Mouse (Mus musculus) liver, embryonic 16.5 days (tissue): ENCODE measurements around the gene Thsd4. TPM values are rescaled to one million over a fixed set of nuclear protein-coding genes. Genes with fewer than 3 reads are reported as not detected.

Experiments used
- ATAC-seq: fragments of 200-750 bp; cut with Nextera tagmentation; 2 replicates; pipeline ENCODE4 v1.8.0; 2017; ENCODE audit warnings: low read depth, mild to moderate bottlenecking, moderate number of reproducible peaks, moderate library complexity
- H3K27ac ChIP-seq: fragments of 300-500 bp; sonication (generic); 2 replicates; pipeline ENCODE4 v1.5.1; 2014; ENCODE audit warnings: mild to moderate bottlenecking, low read length
- H3K27me3 ChIP-seq: fragments of 300-500 bp; sonication (generic); 2 replicates; pipeline ENCODE4 v1.6.1; 2014; ENCODE audit warnings: low read depth, low read length, mixed read lengths; ENCODE audit not compliant: control insufficient read depth, insufficient read depth
- H3K36me3 ChIP-seq: fragments of 300-500 bp; sonication (generic); 2 replicates; pipeline ENCODE4 v1.6.1; 2014; ENCODE audit warnings: mild to moderate bottlenecking; ENCODE audit not compliant: control insufficient read depth, insufficient read depth
- H3K4me1 ChIP-seq: fragments of 300-500 bp; sonication (generic); 2 replicates; pipeline ENCODE4 v1.6.1; 2014; ENCODE audit warnings: low read depth, low read length, mixed read lengths; ENCODE audit not compliant: control insufficient read depth
- H3K4me2 ChIP-seq: fragments of 300-500 bp; sonication (generic); 2 replicates; pipeline ENCODE4 v1.6.1; 2014; ENCODE audit warnings: low read depth, low read length, mixed read lengths
- H3K4me3 ChIP-seq: fragments of 300-500 bp; sonication (generic); 2 replicates; pipeline ENCODE4 v1.5.1; 2014; ENCODE audit warnings: low read depth, mild to moderate bottlenecking, low read length
- H3K9ac ChIP-seq: fragments of 300-500 bp; sonication (generic); 2 replicates; pipeline ENCODE4 v1.6.1; 2014; ENCODE audit warnings: low read depth, low read length
- H3K9me3 ChIP-seq: fragments of 300-500 bp; sonication (generic); replicated peaks from 2 replicates; pipeline ENCODE4 v1.6.1; 2016; ENCODE audit warnings: low read length; ENCODE audit not compliant: control insufficient read depth
- WGBS: fragments of 180-500 bp; shearing (Covaris S2); extraction: QIAGEN DNeasy Blood & Tissue Kit; methylation state at CpG from one replicate; pipeline ENCODE4 v1.1.7; 2014; ENCODE audit not compliant: insufficient replicate concordance; 5-methylcytosine and 5-hydroxymethylcytosine counted together
- polyA plus RNA-seq: library from polyadenylated mRNA; unstranded; fragments of >200 nt; fragmentation: Nextera tagmentation; extraction: Ambion mirVana; gene quantifications from 2 replicates; pipeline ENCODE4 v1.2.1, GENCODE M21; 2015

The Thsd4 gene
- polyA plus RNA-seq, 1 experiment from 2014 or later = 1.1 TPM

DNA sequence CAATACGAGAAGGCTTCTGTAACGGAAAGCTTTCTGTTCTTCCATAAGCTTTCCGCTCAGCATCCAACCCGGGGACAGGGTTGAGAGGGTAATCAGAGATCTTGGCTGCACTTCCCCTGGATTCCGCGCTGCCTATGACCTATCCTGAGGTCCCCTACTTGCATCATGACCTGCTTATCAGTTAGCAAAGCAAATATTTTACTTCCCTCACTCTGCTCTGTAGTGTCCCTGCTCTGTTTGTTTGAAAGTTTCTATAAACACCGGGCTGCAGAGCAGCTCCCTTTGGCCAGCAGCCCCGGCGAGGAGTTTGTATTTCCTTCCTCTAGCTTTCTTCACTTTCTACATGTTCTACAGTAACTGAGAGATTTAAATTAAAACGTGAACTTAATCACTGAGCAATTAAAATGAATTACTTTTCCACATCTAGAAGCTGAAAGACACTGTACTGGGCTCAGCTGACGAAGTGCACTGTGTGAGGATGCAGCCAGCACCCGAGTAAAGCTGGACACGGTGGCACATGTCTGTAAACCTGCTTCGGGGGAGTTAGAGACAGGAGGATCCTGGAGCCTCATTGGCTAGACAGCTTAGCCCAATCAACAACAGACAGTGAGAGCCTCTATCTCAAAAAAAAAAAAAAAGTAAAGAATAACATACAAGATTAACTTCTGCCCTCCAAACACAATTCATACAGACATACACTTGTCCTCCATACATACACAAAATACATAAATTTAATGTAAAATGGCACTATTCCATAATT, 43.7 kb downstream of the Thsd4 start:
- H3K9me3 ChIP-seq = no peaks in the 10 kb centered on the region
- no peak overlapping the region for H3K27ac ChIP-seq
- no peak overlapping the region for H3K9ac ChIP-seq
- H3K4me1 ChIP-seq = no peaks in the 10 kb centered on the region
- H3K36me3 ChIP-seq = no peaks in the 10 kb centered on the region
- ATAC-seq = peak; percentile 85
- H3K4me2 ChIP-seq = no peak overlapping the region
- WGBS = 16% methylated on average over 14 of the region's 14 CpGs
- H3K27me3 ChIP-seq = no peaks in the 10 kb centered on the region
- no peak overlapping the region for H3K4me3 ChIP-seq

- no peak for ATAC-seq
- no peak overlapping the region for H3K27ac ChIP-seq
- WGBS = 71% methylated on average over 13 of the region's 13 CpGs
- no peaks in the 10 kb centered on the region for H3K4me1 ChIP-seq
- no peaks in the 10 kb centered on the region for H3K27me3 ChIP-seq
- H3K4me3 ChIP-seq = no peak overlapping the region
- H3K9ac ChIP-seq = no peak overlapping the region
- H3K36me3 ChIP-seq = no peaks in the 10 kb centered on the region
- no peak overlapping the region for H3K4me2 ChIP-seq
- no peaks in the 10 kb centered on the region for H3K9me3 ChIP-seq
These were observed 61.5 kb downstream of the Thsd4 start for GRCm38 (mm10) chr9:60460010-60460982.

DNA sequence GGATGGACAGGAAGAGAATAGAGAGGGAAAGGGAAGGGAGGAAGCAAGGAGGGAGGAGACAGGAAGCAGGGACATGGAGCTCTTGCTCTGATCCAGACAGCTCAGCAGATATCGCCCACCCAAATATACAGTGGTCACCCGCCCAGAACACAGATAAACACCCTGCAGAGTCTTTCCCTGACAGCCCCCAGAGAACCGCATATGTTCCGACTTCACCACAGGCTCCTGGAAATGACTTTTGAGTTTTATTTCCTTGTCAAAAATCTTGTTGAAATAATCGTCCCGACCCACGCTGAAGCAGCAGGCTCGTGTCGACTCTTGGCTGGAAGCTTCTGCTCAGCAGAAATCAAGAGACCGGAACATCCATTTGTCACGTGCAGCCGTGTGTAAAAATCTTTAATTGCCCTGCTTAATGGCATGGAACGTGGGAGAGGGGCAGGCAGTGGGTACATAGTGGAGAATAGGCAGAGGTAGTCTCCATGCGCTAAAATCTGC, 63.3 kb downstream of the Thsd4 start:
- Histone ChIP-seq H3K9ac (no peak overlapping the region), H3K9me3 (no peaks in the 10 kb centered on the region), H3K4me2 (no peak overlapping the region), H3K27me3 (no peaks in the 10 kb centered on the region), H3K4me1 (no peaks in the 10 kb centered on the region), H3K36me3 (no peaks in the 10 kb centered on the region), H3K4me3 (no peak overlapping the region), H3K27ac (no peak overlapping the region)
- ATAC-seq = no peak
- 43% methylated on average over 14 of the region's 14 CpGs for WGBS

GRCm38 (mm10) chr9:60457359-60458210, 64.3 kb downstream of the Thsd4 start:
- no peaks in the 10 kb centered on the region for H3K9me3 ChIP-seq
- no peak overlapping the region for H3K4me2 ChIP-seq
- WGBS = 63% methylated on average over 18 of the region's 18 CpGs
- H3K27ac ChIP-seq = no peak overlapping the region
- ATAC-seq = no peak
- H3K4me1 ChIP-seq = no peaks in the 10 kb centered on the region
- H3K9ac ChIP-seq = no peak overlapping the region
- H3K4me3 ChIP-seq = no peak overlapping the region
- H3K36me3 ChIP-seq = no peaks in the 10 kb centered on the region
- no peaks in the 10 kb centered on the region for H3K27me3 ChIP-seq

GRCm38 (mm10) chr9:60456651-60457050, 65.2 kb downstream of the Thsd4 start:
- 58% methylated on average over 5 of the region's 5 CpGs for WGBS
- H3K27ac ChIP-seq = no peak overlapping the region

DNA sequence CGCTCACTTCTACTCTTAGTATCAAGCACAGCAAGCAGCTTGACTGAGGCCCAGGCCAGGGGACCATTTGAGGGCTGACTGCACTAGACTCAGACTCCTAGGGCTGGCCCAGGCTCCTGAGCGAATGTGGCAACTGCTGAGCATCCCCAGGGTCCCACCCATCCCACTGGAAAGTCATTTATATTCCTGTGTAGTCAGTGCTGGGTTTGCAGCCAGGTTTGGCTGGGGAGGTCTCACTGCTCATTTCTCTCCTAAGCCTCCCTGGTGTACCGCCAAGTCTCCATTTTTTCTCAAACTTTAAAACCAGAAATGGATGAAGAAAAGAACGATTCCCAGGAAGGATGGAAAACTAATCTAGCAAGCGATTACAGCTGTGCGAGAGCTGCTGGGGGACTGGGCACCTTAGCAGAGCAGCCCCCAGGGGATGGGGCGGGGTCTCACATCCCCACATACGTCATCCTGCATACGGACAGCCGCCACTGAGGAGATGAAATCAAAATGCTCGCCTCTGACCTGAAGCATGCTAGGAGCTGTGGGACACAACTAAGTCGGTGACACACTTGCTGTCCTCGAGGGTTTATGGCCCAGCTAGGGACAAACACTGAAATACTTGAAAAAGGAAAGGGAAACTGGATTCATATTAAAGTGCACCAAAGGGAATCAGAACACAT, 67.3 kb downstream of the Thsd4 start:
- Histone ChIP-seq H3K9me3 (no peaks in the 10 kb centered on the region), H3K27ac (no peak overlapping the region), H3K9ac (no peak overlapping the region), H3K36me3 (no peaks in the 10 kb centered on the region), H3K27me3 (no peaks in the 10 kb centered on the region), H3K4me1 (no peaks in the 10 kb centered on the region), H3K4me2 (no peak overlapping the region), H3K4me3 (no peak overlapping the region)
- 61% methylated on average over 13 of the region's 13 CpGs for WGBS
- ATAC-seq = no peak

More at GRCm38 (mm10) chr9:60456651-60457050, 65.2 kb downstream of the Thsd4 start:
- Histone ChIP-seq H3K4me2 (no peak overlapping the region), H3K4me3 (no peak overlapping the region), H3K36me3 (no peaks in the 10 kb centered on the region), H3K27me3 (no peaks in the 10 kb centered on the region), H3K9ac (no peak overlapping the region), H3K4me1 (no peaks in the 10 kb centered on the region), H3K9me3 (no peaks in the 10 kb centered on the region)
- ATAC-seq = no peak

DNA sequence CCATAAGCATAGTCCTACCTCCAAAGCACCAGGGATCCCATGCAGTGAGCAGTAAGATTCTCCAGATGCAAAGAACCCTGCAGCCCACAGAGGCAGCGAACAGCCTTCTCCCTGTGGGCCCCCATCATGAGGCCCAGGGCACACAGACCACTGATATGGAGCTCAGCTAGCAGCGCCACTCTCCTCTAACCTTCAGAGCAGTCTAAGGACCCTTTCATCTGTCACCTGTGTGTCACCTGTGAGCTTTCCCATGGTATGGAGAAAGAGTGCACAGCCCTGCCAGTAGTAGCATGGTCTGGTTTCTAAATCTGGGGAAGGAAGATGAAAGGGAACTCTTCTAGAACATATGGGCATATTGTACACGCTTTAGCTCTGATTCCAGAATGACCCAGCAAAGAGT, 72.3 kb downstream of the Thsd4 start:
- 61% methylated on average over 3 of the region's 3 CpGs for WGBS
- H3K36me3 ChIP-seq = no peaks in the 10 kb centered on the region
- no peaks in the 10 kb centered on the region for H3K9me3 ChIP-seq
- H3K4me1 ChIP-seq = no peaks in the 10 kb centered on the region
- no peak overlapping the region for H3K4me2 ChIP-seq
- no peaks in the 10 kb centered on the region for H3K27me3 ChIP-seq
- no peak overlapping the region for H3K9ac ChIP-seq
- no peak overlapping the region for H3K4me3 ChIP-seq
- H3K27ac ChIP-seq = no peak overlapping the region
- no peak for ATAC-seq

DNA sequence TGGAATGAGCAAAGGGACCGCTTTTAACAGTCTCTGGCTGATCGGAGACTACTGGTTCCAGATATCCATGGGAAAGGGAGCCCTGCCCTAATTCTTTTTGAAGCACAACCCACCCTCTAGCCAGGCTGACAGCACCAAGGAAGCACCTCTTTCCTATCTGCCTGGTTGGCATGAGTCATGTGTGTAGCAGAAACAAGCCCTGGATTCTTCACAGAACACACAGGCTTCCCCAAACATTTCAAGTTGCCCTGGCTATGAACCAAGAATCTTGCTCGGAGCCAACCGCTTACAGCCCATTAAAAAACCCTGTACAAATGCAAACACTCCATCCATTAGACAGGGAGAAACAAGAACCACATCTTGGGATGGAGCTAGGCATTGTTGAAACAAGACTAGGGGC, 76.0 kb downstream of the Thsd4 start:
- Histone ChIP-seq H3K27me3 (no peaks in the 10 kb centered on the region), H3K4me3 (no peak overlapping the region), H3K4me1 (no peaks in the 10 kb centered on the region), H3K9me3 (no peaks in the 10 kb centered on the region), H3K4me2 (no peak overlapping the region), H3K27ac (no peak overlapping the region), H3K36me3 (no peaks in the 10 kb centered on the region), H3K9ac (no peak overlapping the region)
- WGBS = 70% methylated on average over 4 of the region's 4 CpGs
- ATAC-seq = no peak
